Mouse (Mus musculus): ENCODE measurements around the gene Gm36864.

GRCm38 (mm10) chr7:44262791-44263643, 27.0 kb downstream of the Gm36864 start:
- TF ChIP-seq CTCF (IDR thresholded peaks at IDR 0.05; ENCODE audit: extremely low read depth, insufficient read length, insufficient replicate concordance, low read depth, low read length) (peak; percentile 99; the same call in 1 of the 2 replicates), POLR2A (IDR thresholded peaks at IDR 0.05; ENCODE audit: low read depth, low read length) (no peak)

Measured in small intestine, adult 2 months (tissue).